Mouse (Mus musculus) 3134 (cell line): ENCODE results near the gene Ano6.

Experiments
- DNase-seq: peaks from one replicate; pipeline ENCODE4 v3.0.0-alpha.2; 2011; ENCODE audit warnings: low spot score; ENCODE audit not compliant: insufficient read length; ENCODE audit errors: extremely low read depth

Ano6 gene

GRCm38 (mm10) chr15:95917330-95917729 lies 126.7 kb downstream of the Ano6 start:
- DNase-seq, result no peak

DNA sequence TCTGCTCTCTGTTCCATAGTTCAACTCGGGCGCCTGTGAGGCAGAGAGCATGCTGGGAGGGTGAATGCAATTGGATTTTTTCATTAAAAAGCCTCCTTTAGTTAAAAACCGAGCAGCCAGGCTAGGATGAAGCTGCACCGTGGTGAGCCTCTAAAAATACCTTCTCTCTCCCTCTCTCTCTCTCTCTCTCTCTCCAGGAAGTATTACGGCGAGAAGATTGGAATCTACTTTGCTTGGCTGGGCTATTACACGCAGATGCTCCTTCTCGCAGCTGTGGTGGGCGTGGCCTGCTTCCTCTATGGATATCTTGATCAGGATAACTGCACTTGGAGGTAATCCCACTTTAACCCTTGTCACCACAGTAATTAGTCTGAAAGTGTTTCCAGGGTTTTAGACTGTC lies 129.4 kb downstream of the Ano6 start:
- no peak for DNase-seq

DNA sequence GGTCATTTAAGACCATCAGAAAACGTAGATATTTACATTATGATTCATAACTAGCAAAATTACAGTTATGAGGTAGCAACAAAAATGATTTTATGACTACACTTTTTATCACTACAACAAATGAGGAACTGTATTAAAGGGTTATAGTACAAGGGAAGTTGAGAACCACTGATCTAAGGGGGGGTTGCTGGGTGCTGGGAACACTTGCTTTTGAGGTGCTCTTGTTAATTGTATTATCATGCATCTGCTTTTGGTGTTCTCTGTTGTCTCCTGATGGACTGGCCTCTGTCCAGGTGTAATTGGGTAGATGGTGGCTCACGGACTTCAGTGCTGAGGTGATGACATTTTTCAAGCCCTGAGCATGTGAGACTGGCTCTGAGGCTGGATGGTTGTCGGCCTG lies 130.4 kb downstream of the Ano6 start:
- no peak for DNase-seq

- DNase-seq, result no peak
Measured at GRCm38 (mm10) chr15:95921639-95922038, 131.0 kb downstream of the Ano6 start.

- no peak for DNase-seq
Measured at GRCm38 (mm10) chr15:95922558-95922957, 131.9 kb downstream of the Ano6 start.

GRCm38 (mm10) chr15:95925334-95925986 lies 134.8 kb downstream of the Ano6 start:
- no peak for DNase-seq

DNA sequence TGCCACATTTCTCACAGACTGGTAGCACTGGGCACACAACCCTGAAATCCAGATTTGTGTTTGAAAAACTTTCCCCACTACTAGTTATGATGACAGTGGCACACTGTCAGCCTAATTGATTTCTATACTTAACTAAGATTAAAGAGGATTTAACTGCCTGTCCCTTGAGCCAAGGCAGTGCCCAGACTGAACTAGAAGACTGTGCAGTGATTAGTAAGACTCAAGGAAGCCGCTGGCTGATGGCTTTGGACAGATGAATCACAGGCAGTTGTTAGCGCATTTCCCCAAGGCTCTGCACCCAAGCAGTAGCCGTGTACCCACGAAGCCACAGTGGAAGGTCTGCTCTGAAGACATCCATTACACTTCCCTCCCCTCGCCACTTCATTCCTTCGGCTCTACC lies 138.4 kb downstream of the Ano6 start:
- no peak for DNase-seq

DNA sequence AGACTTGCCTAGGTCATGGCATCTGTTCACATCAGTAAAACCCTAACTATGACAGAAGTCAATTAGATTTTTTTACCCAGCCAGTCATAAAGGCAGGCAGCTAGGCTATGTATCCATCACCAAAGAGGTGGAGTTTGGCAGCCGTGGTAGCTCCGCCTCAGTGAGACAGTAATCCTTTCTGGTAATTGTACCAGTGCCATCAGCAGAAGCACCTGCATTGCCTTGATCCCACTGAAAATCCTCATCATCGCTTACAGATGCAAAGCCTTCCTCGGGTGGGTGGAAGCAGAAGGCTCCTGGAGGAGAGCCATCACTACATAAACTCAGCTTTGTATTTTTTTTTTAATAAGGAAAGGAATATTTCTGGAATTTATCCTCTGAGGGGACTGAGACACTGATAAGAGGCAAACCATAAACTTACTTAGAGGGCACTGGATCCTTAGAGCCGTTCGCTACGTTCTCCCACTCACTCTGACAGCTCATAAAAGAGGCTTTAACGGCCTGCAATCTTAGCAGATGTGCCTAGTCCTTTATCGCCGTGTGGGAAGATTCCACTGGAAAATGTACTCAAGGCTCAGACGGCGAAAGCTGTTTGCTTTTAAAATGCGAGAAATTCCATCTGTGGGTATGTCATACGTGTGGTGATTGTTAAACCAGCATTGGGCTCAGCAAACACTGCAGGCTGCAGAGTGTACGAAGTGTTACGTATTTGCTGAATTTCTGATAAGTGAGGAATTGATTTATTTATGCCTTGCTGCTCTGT lies 140.6 kb downstream of the Ano6 start:
- no peak for DNase-seq

DNA sequence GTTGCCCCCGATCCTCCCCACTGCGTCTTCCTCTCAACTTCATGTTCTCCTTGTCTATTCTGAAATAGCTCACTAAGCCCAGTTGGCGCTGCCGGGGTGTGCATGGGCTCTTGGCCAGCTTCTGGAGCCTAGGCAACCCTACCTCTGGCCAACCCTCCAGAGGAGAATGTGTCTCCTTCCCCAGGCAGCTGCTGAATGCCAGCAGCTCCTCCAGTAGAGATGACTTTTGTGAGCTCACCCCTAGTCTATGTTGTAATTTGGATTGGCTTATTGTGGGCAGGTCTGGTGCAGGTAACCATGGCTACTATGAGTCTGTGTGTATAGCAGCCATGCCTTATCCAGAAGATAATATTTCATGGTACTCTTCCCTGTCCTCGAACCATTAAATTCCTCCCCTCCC lies 141.7 kb downstream of the Ano6 start:
- DNase-seq, result no peak

- DNase-seq, result no peak
Measured at GRCm38 (mm10) chr15:95935141-95935540, 144.5 kb downstream of the Ano6 start.

DNA sequence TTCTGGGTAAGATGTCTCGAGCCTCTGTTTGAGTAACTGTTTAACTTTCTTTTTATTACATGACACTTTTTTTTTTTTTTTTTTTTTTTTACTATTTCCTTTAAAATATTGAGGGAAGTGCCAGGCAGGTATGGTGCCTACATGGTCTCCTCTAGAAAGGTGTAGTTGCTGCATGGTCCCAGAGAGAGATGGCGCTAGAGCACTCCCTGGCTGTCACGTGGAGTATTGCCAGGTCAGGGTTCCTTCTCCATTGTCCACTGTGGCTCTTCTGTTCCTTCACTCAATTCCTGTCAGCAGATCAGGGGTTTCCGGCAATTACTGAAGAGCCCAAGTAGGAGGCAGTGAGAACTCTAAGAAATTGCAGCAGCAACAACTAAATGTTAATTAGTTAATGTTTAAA lies 152.8 kb downstream of the Ano6 start:
- no peak for DNase-seq

DNA sequence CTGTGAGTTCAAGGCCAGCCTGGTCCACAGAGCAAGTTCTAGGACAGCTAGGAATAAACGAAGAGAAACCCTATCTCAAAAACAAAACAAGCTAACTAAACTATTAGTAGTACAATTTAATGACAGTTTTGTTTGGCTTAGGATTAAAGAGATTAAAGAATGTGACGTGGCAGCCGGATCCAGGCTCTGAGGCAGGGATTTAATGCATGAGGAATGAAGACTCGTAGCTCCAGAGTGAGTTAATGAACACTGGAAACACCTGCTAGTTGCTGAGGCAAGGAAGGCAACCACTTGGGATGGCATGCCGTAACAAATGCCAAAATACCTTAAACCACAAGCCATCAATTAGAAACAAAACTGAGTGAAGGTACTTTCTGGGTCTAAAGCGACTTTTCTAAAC lies 153.7 kb downstream of the Ano6 start:
- DNase-seq, result no peak

- no peak for DNase-seq
Measured at GRCm38 (mm10) chr15:95945951-95946708, 155.5 kb downstream of the Ano6 start.

- no peak for DNase-seq
Measured at GRCm38 (mm10) chr15:95948411-95948810, 157.8 kb downstream of the Ano6 start.

- DNase-seq, result no peak
Measured at GRCm38 (mm10) chr15:95949336-95949735, 158.7 kb downstream of the Ano6 start.

- no peak for DNase-seq
Measured at GRCm38 (mm10) chr15:95951497-95951896, 160.9 kb downstream of the Ano6 start.

DNA sequence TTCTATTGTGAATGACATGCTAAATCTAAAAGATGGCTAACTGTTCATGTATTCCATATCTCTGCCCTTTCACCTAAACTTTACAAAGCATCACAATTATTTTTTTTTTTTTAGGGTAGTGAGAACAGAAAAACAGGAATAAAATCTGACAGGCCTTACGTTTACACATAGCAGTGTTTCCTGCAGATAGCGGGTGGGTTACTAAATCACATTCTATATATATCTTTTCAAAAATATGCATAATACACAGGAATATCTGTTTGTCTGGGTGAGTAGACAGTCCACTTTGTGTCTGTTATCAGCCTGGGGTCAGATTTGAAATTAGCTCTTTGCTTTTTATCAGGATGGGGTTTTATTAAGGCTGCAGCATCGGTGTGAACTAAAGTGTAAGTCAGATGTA lies 166.0 kb downstream of the Ano6 start:
- DNase-seq, result no peak

GRCm38 (mm10) chr15:95962411-95963123 lies 171.9 kb downstream of the Ano6 start:
- no peak for DNase-seq

DNA sequence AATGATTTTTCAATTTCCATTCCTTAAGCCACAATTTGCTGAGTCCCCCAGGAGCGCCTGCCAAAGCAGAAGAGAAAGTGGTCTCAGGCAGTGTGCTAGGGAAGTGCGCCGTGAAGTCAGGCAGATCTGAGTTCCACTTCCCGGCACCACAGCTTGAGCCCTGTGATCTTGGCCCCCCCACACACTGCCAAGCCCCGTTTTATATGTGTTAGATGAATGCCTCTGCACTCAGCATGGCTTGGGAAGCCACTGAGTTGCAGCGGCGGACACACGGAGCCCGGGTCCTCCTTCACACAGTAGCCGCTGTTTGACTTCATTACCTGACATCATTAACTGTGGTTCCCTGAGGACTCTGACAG lies 172.5 kb downstream of the Ano6 start:
- DNase-seq, result no peak

- DNase-seq, result no peak
Measured at GRCm38 (mm10) chr15:95963533-95964250, 173.0 kb downstream of the Ano6 start.

GRCm38 (mm10) chr15:95964251-95964561 lies 173.6 kb downstream of the Ano6 start:
- DNase-seq, result no peak
